ENCODE assay signal across 16 mouse cellular contexts in the genomic region with DNA sequence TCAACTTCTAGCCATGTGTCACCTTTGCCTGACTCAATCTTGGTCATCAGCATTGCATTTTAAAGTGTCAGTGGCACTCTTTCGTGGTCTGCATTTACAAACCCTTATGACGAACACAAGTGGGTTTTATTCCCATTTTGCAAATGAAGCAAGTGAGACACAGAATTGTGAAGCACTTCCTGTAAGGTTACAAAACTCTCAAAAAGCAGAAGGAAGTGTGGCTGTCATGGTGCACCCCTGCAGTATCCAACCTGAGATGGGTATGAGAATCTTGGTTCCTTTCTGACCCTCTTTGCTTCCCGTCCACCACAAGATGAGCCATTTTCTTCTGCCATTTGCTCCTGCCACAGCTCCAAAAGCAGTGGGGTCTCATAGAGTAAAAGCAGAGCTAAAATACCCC.
"Had no signal": no experiment of that assay in that cellular context is flagged by ENCODE, and none has a peak within 500 bp of the region (broad histone marks: within the 10 kb centered on the region; RNA-seq: fewer than 3 reads in every experiment).

No protein-coding gene starts in this region.

- H3K27ac ChIP-seq: kidney, embryonic 15.5 days; limb, embryonic 15.5 days; liver, embryonic 12.5 days; midbrain, embryonic 12.5 days; neural tube, embryonic 15.5 days; stomach, embryonic 15.5 days had no signal

- ATAC-seq: liver, embryonic 12.5 days had no signal

- DNase-seq: kidney, adult 18-20 months; kidney, postnatal 14 days; layer of hippocampus, adult 9-11 months; layer of hippocampus, postnatal 36 days; lung, adult 18-20 months; right cerebral cortex, postnatal 14 days; thymus, adult 2 months; thymus, postnatal 36 days had no signal

- H3K4me3 ChIP-seq: kidney, embryonic 15.5 days; limb, embryonic 15.5 days; liver, embryonic 12.5 days; megakaryocyte, embryonic 14.5 days; midbrain, embryonic 12.5 days; myocyte; neural tube, embryonic 15.5 days; stomach, embryonic 15.5 days had no signal
